Mouse (Mus musculus): Measurements from ENCODE around the gene Gm20683. TPM values are rescaled to one million over a fixed set of nuclear protein-coding genes. Genes with fewer than 3 reads are reported as not detected.

Gene Gm20683
- polyA plus RNA-seq, 1 experiment from 2014 or later: 1.9 TPM

DNA sequence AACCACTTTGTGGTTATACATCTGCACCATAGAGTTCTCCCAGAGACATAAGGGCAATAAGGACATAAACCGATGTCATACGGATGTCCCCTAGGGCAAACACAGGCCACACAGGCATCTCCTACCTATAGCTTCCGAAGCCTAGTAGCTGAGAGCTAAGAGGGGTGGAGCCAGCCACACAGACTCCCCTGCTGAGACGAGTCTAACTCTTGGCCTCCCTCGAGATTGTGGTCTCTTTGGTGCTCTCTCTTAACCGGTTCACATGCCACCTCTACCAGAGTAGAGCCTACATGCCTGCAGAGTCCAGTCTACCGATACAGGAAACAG is 25.9 kb upstream of the Gm20683 start:
- Histone ChIP-seq H3K4me2 (ENCODE audit: low read length) (peak overlapping the region; percentile 86), H3K9ac (ENCODE audit: low read length) (peak overlapping the region; percentile 93), H3K4me3 (ENCODE audit: control insufficient read depth in 1 of 2, insufficient read depth in 1 of 2, low read depth in 1 of 2, low read length in 2 of 2) (peak overlapping the region; percentile 84 to 92), H3K36me3 (ENCODE audit: control insufficient read depth, insufficient read depth, low read length) (peaks cover 33% of the 10 kb centered on the region), H3K27me3 (ENCODE audit: control insufficient read depth, insufficient read depth, low read length) (no peaks in the 10 kb centered on the region), H3K4me1 (ENCODE audit: control insufficient read depth in 2 of 2, insufficient read depth in 2 of 2, low read length in 2 of 2) (peaks cover 7 to 21% of the 10 kb centered on the region in 2 experiments; a peak in 3 of 4 replicates), H3K27ac (replicated peaks in 1 of 2; ENCODE audit: control insufficient read depth in 1 of 2, insufficient read depth in 1 of 2, low read depth in 2 of 2, low read length in 2 of 2) (peak overlapping the region; percentile 73 to 97), H3K9me3 (ENCODE audit: control insufficient read depth, low read length) (no peaks in the 10 kb centered on the region)
- no peak for ATAC-seq (ENCODE audit: insufficient number of reproducible peaks, insufficient read depth, low FRiP score, low read depth)
- 12% methylated on average over 7 of the region's 7 CpGs for WGBS

DNA sequence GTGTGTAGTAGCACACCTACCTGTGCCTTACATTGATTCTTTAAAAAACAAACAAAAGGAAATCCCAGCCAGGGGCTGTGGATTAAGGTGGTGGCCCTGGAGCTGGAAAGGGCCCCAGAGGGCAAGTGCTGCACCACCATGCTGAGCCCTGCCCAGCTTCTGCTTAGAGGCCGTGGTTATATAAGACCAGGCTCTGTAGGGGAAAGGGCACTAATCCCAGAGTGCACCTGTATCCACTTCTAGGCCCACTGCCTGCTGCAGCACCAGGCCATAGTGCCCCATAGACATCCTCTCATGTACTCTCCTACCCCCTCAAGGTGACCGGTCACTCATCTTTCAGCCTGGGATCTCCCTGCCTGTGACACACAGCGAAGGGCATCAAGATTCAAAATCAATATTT is 24.6 kb upstream of the Gm20683 start:
- 93% methylated on average over 3 of the region's 3 CpGs for WGBS
- H3K4me3 ChIP-seq (ENCODE audit: control insufficient read depth in 1 of 2, insufficient read depth in 1 of 2, low read depth in 1 of 2, low read length in 2 of 2): no peak overlapping the region
- 0 out of 2 replicates have a peak overlapping the region, but pooled peaks have one; percentile 1 for H3K4me2 ChIP-seq (ENCODE audit: low read length)
- no peaks in the 10 kb centered on the region for H3K9me3 ChIP-seq (ENCODE audit: control insufficient read depth, low read length)
- H3K36me3 ChIP-seq (ENCODE audit: control insufficient read depth, insufficient read depth, low read length): peaks cover 36% of the 10 kb centered on the region
- no peaks in the 10 kb centered on the region for H3K27me3 ChIP-seq (ENCODE audit: control insufficient read depth, insufficient read depth, low read length)
- H3K9ac ChIP-seq (ENCODE audit: low read length): no peak overlapping the region
- no peak overlapping the region for H3K27ac ChIP-seq (replicated peaks in 1 of 2; ENCODE audit: control insufficient read depth in 1 of 2, insufficient read depth in 1 of 2, low read depth in 2 of 2, low read length in 2 of 2)
- H3K4me1 ChIP-seq (ENCODE audit: control insufficient read depth in 2 of 2, insufficient read depth in 2 of 2, low read length in 2 of 2): peaks cover 7 to 30% of the 10 kb centered on the region in 2 experiments; a peak in 3 of 4 replicates
- ATAC-seq (ENCODE audit: insufficient number of reproducible peaks, insufficient read depth, low FRiP score, low read depth): no peak

DNA sequence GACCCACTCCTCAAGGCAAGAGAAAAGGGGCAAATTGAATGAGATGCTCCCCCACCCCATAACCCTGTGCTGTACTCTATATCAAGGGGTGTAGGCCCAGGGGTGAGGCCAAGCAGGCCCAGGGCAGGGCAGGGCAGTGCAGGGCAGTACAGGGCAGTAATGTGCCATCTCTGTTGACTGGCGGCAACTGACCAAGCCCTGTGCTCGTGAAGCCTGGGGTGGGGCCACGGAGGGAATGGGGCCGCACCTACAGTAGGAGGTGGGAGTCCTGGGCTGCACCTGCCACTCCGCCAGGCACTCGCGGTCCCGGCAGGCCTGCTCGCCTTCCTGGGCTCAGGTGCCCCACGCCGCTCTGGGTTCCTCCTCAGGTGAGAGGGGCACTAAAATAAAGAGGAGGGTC is 23.7 kb upstream of the Gm20683 start:
- no peaks in the 10 kb centered on the region for H3K9me3 ChIP-seq (ENCODE audit: control insufficient read depth, low read length)
- H3K27me3 ChIP-seq (ENCODE audit: control insufficient read depth, insufficient read depth, low read length): no peaks in the 10 kb centered on the region
- no peak overlapping the region for H3K27ac ChIP-seq (replicated peaks in 1 of 2; ENCODE audit: control insufficient read depth in 1 of 2, insufficient read depth in 1 of 2, low read depth in 2 of 2, low read length in 2 of 2)
- WGBS: 86% methylated on average over 11 of the region's 11 CpGs
- peaks cover 36% of the 10 kb centered on the region for H3K36me3 ChIP-seq (ENCODE audit: control insufficient read depth, insufficient read depth, low read length)
- no peak overlapping the region for H3K9ac ChIP-seq (ENCODE audit: low read length)
- H3K4me2 ChIP-seq (ENCODE audit: low read length): no peak overlapping the region
- H3K4me3 ChIP-seq (ENCODE audit: control insufficient read depth in 1 of 2, insufficient read depth in 1 of 2, low read depth in 1 of 2, low read length in 2 of 2): no peak overlapping the region
- no peak for ATAC-seq (ENCODE audit: insufficient number of reproducible peaks, insufficient read depth, low FRiP score, low read depth)
- H3K4me1 ChIP-seq (ENCODE audit: control insufficient read depth in 2 of 2, insufficient read depth in 2 of 2, low read length in 2 of 2): peaks cover 12 to 37% of the 10 kb centered on the region in 2 experiments

DNA sequence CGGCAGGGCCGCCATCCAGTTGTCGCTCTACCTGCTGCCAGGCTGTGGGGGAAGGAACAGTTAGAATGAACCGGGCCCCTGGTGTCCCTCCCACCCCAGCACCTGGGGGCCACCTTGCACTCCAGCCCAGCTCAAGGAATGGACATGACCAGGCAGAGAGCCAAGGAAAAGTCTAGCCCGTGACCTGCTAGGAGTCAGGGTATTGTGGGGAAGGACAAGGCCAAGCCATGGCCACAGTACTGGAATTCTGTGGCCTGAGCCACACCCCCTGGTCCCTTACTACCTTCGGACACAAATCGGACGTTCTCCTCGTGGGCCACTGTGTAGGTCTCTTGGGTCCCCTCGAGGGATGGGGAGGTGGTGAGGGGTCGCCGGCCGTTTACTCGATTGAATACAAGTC is 22.7 kb upstream of the Gm20683 start:
- no peak for ATAC-seq (ENCODE audit: insufficient number of reproducible peaks, insufficient read depth, low FRiP score, low read depth)
- no peak overlapping the region for H3K9ac ChIP-seq (ENCODE audit: low read length)
- H3K27ac ChIP-seq (replicated peaks in 1 of 2; ENCODE audit: control insufficient read depth in 1 of 2, insufficient read depth in 1 of 2, low read depth in 2 of 2, low read length in 2 of 2): no peak overlapping the region
- whole genome bisulfite sequencing: 90% methylated on average over 14 of the region's 14 CpGs
- H3K36me3 ChIP-seq (ENCODE audit: control insufficient read depth, insufficient read depth, low read length): peaks cover 36% of the 10 kb centered on the region
- H3K9me3 ChIP-seq (ENCODE audit: control insufficient read depth, low read length): no peaks in the 10 kb centered on the region
- no peak overlapping the region for H3K4me3 ChIP-seq (ENCODE audit: control insufficient read depth in 1 of 2, insufficient read depth in 1 of 2, low read depth in 1 of 2, low read length in 2 of 2)
- H3K27me3 ChIP-seq (ENCODE audit: control insufficient read depth, insufficient read depth, low read length): no peaks in the 10 kb centered on the region
- no peak overlapping the region for H3K4me2 ChIP-seq (ENCODE audit: low read length)
- H3K4me1 ChIP-seq (ENCODE audit: control insufficient read depth in 2 of 2, insufficient read depth in 2 of 2, low read length in 2 of 2): peaks cover 12 to 37% of the 10 kb centered on the region in 2 experiments

DNA sequence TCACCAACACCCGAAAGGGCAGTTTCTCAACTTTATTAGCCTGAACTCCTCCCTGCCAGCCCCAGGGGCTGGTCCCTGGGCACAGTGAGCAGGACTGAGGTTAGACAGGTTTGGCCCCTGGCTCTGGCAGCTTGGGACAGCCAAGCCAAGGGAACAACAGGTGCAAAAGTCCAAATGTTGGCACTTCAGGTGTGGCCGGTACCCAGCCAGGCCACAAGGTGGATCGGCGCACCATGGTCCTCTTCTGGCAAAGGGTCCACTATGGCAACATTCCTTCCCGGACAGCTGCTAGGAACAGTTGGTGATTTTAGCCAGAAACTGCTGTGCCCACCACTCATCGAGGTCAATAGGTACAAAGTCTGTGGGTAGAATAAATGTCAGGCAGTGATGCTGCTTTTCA is 22.1 kb upstream of the Gm20683 start:
- Histone ChIP-seq H3K9ac (ENCODE audit: low read length) (no peak overlapping the region), H3K9me3 (ENCODE audit: control insufficient read depth, low read length) (no peaks in the 10 kb centered on the region), H3K36me3 (ENCODE audit: control insufficient read depth, insufficient read depth, low read length) (peaks cover 36% of the 10 kb centered on the region), H3K4me1 (ENCODE audit: control insufficient read depth in 2 of 2, insufficient read depth in 2 of 2, low read length in 2 of 2) (peaks cover 9 to 32% of the 10 kb centered on the region in 2 experiments), H3K4me3 (ENCODE audit: control insufficient read depth in 1 of 2, insufficient read depth in 1 of 2, low read depth in 1 of 2, low read length in 2 of 2) (no peak overlapping the region), H3K27ac (replicated peaks in 1 of 2; ENCODE audit: control insufficient read depth in 1 of 2, insufficient read depth in 1 of 2, low read depth in 2 of 2, low read length in 2 of 2) (no peak overlapping the region), H3K4me2 (ENCODE audit: low read length) (no peak overlapping the region), H3K27me3 (ENCODE audit: control insufficient read depth, insufficient read depth, low read length) (no peaks in the 10 kb centered on the region)
- ATAC-seq (ENCODE audit: insufficient number of reproducible peaks, insufficient read depth, low FRiP score, low read depth): no peak
- 90% methylated on average over 6 of the region's 6 CpGs for WGBS

DNA sequence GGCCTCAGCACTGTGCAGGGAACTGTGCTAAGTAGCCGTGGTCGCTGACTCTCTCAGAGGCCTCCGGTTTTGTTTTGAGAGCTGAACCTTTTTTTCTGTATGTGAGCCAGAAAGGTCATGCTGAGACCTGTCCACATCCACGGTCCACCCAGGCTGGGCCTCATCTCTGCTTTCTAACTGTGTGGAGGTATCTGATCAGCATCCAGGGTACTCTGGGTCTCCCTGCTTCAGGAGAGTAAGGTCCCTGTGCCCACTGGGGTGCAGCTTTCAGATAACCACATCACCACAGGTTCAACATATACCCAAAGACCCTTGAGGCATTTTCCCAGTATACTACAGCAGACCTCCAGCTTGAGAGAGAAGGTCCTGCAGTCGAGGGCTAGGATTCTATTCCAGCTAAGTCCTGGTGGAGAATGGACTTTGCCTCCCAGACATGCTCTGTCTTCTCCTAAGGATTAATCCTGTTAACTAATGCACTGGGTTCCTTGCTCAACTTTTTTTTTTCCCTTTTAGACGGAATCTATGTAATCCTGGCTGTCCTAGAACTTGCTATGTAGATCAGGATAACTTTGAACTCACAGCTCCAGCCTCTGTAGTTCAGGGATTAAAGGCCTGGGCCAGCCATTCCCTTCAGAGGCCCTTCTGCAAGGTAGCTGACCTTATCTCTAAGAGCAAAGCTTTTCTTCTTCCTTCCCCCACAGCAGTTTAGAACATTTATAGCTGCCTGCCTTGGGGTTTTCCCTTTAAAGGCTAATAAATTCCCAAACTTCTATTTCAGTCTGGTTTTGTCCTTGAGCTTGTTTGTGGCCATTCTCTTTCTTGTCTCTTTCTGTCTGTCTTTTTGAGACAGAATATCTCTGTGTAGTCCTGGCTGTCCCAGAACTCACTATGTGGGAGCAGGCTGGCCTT is 20.4 kb upstream of the Gm20683 start:
- Histone ChIP-seq H3K9me3 (ENCODE audit: control insufficient read depth, low read length) (no peaks in the 10 kb centered on the region), H3K4me3 (ENCODE audit: control insufficient read depth in 1 of 2, insufficient read depth in 1 of 2, low read depth in 1 of 2, low read length in 2 of 2) (peak overlapping the region; percentile 50 to 67), H3K36me3 (ENCODE audit: control insufficient read depth, insufficient read depth, low read length) (peaks cover 36% of the 10 kb centered on the region), H3K9ac (ENCODE audit: low read length) (peak overlapping the region; percentile 83), H3K27me3 (ENCODE audit: control insufficient read depth, insufficient read depth, low read length) (no peaks in the 10 kb centered on the region), H3K4me1 (ENCODE audit: control insufficient read depth in 2 of 2, insufficient read depth in 2 of 2, low read length in 2 of 2) (peaks cover 7 to 24% of the 10 kb centered on the region in 2 experiments; a peak in 3 of 4 replicates), H3K27ac (replicated peaks in 1 of 2; ENCODE audit: control insufficient read depth in 1 of 2, insufficient read depth in 1 of 2, low read depth in 2 of 2, low read length in 2 of 2) (peak overlapping the region; percentile 20 to 80; a peak in 2 of 4 replicates), H3K4me2 (ENCODE audit: low read length) (peak overlapping the region; percentile 95)
- ATAC-seq (ENCODE audit: insufficient number of reproducible peaks, insufficient read depth, low FRiP score, low read depth): no peak
- WGBS: 15% methylated on average over 6 of the region's 6 CpGs

DNA sequence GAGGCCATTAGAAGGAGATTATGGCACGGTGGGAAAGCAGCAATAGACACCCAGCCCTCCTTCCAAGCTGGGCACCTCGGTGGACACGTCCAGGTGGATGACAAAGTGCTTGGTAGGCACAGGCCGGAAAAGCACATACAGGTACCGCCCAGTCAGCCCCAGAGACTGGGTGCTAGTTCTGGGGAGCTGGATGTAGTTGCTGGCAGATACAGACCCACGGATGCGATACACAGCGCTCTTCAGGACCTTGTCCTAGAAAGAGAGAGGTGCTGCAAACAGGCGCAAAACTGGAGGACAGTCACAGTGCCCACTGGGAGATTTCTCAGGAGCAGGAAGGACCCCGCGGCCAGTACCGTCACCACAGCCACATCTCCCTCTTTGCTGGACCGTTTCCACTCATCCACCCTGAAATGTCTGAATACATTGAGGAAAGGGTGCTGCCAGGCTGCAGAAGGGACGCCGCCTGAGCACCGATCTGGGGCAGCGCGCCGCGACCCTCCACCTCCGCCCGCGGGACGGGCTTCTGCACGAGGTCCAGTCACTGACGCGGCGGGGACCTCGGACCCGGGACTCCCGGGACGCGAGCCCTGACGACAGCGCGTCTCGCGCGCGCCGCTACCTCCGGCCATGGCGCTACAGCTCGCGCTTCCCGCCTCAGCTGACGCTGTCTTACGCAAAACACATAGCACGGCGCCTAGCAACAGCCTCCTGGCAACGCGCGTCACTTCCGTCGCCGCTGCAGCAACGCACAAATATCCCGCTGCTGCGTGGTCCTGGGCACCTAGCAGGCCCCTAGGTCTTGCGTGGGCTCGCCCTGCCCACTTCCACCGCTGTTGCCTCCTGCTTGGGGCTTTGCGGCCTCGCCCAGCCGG is 19.5 kb upstream of the Gm20683 start, which contains the start of gene Wdr90:
TSS of gene Wdr90 (minus strand) at position 670 of the 872 bp plus-strand sequence.
- WGBS: 4% methylated on average over 64 of the region's 65 CpGs
- ATAC-seq (ENCODE audit: insufficient number of reproducible peaks, insufficient read depth, low FRiP score, low read depth): peak; percentile 83
- Histone ChIP-seq H3K4me1 (ENCODE audit: control insufficient read depth in 2 of 2, insufficient read depth in 2 of 2, low read length in 2 of 2) (peaks cover 5 to 18% of the 10 kb centered on the region in 2 experiments; a peak in 3 of 4 replicates), H3K4me2 (ENCODE audit: low read length) (peak within 1 kb of the TSS; percentile 95), H3K27me3 (ENCODE audit: control insufficient read depth, insufficient read depth, low read length) (no peaks in the 10 kb centered on the region), H3K27ac (replicated peaks in 1 of 2; ENCODE audit: control insufficient read depth in 1 of 2, insufficient read depth in 1 of 2, low read depth in 2 of 2, low read length in 2 of 2) (peak within 1 kb of the TSS; percentile 20 to 80; a peak in 2 of 4 replicates), H3K36me3 (ENCODE audit: control insufficient read depth, insufficient read depth, low read length) (peaks cover 31% of the 10 kb centered on the region), H3K9ac (ENCODE audit: low read length) (peak within 1 kb of the TSS; percentile 83), H3K4me3 (ENCODE audit: control insufficient read depth in 1 of 2, insufficient read depth in 1 of 2, low read depth in 1 of 2, low read length in 2 of 2) (peak within 1 kb of the TSS; percentile 50 to 67), H3K9me3 (ENCODE audit: control insufficient read depth, low read length) (no peaks in the 10 kb centered on the region)
